Mouse (Mus musculus) gastrocnemius, adult 2 months (tissue): ENCODE measurements around the gene Ptar1. TPM values are rescaled to one million over a fixed set of nuclear protein-coding genes. Genes with fewer than 3 reads are reported as not detected.
A peak's percentile ranks its signal among the peaks of the same experiment; 100 is the strongest.

Source experiments
- DNase-seq: peaks from one replicate; pipeline ENCODE4 v3.0.0; 2022
- H3K27ac ChIP-seq: fragments of 200-600 bp; 2 replicates; pipeline ENCODE4 v1.8.1; 2022; ENCODE audit warnings: mild to moderate bottlenecking
- H3K4me3 ChIP-seq: fragments of 200-600 bp; 2 replicates; pipeline ENCODE4 v1.8.1; 2022; ENCODE audit warnings: mild to moderate bottlenecking, moderate library complexity
- CTCF ChIP-seq: fragments of 200-600 bp; IDR thresholded peaks from 2 replicates; pipeline ENCODE4 v1.8.1; 2022; ENCODE audit warnings: antibody characterized with exemption, mild to moderate bottlenecking, moderate library complexity
- intact Hi-C: fragments of 180-260 bp; cut with DNase I; formaldehyde crosslinking; loops from one replicate; pipeline ENCODE4 v1.15.1; 2025
- total RNA-seq, 2 experiments: library from RNA; stranded (reverse); gene quantifications; 2 replicates each; pipeline ENCODE4 v1.2.3; 2021

Gene Ptar1
- total RNA-seq, 2 experiments from 2014 or later = 18.1 to 23.3 TPM

DNA sequence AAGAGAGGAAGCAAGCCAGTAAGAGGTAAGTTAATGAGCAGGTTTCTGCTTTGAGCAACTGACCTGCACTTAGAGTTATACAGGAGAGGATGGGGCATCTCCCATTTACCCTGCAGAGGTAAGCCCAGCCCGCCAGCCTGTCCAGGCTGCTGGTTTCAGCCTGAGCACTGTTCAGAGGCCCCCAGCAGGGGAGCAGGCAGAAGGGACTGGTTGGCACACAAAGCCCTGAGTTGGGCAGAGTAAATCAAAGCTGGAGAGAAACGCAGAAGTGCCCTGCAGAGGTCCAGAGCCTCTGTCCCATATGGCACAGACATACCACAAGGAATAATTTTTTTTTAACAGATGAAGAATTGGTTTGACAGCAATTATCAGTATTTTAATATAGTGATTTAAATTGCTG is 76.8 kb downstream of the Ptar1 start:
- DNase-seq = no peak
- no peak overlapping the region for H3K4me3 ChIP-seq
- no peak overlapping the region for H3K27ac ChIP-seq
- TF ChIP-seq CTCF = no peak
- intact Hi-C loops = no loop called here

DNA sequence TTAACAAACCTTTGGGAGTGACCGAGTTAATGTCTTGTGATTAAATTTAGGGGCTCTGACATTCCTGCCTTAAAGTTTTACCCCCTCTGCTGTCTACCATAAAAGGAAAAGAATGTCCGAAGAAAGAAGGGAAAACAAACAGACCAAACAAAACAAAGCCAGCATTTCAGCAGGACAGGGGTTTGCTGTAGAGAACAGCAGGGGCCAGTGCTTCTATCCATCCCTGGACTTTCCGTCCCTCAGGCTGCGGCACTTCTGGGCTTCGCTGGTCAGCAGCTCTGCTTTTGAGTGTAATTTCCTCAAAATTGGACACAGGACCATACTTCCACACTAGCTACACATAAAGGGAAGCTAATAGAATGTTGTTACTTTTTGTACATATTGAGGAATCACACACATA is 81.6 kb downstream of the Ptar1 start:
- Histone ChIP-seq H3K27ac (no peak overlapping the region), H3K4me3 (no peak overlapping the region)
- TF ChIP-seq CTCF = no peak
- no peak for DNase-seq
- intact Hi-C loops = no loop called here

DNA sequence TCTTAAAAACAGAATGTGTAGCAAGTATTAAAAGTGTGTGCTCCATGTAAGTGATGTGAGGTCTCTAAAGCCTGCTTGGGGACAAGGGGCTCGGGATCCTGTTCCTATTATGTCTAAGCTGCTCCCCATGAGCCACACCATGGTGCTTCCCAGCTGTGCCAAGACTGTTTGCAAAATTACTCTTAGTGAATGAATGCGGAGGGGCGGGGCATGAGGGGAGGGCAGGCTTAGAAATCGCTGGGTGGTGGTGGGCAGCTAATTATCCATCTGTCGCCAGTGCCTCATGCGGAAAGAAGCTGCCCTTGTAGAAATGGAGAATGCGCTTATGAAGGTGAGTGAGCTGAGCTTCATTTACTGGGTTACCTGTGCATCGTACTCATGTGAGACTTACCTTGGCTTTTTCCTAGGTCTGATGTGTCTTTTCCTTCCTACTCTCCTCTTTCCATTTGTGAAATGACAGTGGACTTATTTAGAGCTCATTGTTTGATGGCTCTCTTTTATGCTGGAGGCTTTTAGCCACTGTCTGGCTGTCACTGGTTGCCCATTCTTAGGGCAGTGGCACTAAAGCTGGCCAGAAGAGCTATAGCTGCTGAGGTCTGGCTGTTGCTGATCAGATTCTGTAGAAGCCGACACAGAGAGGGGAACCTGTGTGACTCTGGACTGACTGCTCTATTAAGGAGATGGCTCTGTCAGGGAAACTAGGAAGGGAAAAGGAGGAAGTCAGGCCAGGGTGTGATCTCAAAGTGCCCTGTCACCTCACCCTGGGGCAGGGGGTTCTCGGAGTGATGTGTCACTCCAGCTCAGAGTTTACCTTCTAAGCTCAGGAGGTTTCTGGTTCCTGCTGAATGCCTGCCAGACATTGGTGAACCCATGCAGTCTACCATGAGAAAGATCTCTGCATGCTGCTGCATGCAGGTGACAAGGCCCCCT is 83.5 kb downstream of the Ptar1 start:
- no peak for TF ChIP-seq CTCF
- intact Hi-C loops = no loop called here
- no peak for DNase-seq
- no peak overlapping the region for H3K27ac ChIP-seq
- no peak overlapping the region for H3K4me3 ChIP-seq

DNA sequence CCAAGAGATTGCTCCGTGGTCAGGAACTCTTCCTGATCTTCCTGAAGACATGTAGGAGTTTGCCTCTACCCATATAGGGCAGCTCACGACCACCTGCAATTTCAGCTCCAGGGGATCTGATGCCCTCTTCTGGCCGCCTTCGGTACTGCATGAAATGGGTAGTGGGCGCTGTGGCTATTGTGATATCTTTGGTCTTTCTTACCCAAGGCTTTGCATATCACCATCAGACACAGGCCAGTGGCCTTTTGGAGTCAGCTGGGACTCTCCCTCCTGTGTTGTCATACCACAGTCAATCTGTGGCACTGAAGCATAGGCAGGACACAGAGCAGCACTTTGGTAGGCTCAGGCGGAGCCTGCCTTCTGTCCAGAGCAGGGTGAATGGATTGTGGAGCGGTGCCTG is 84.7 kb downstream of the Ptar1 start:
- no peak for DNase-seq
- H3K4me3 ChIP-seq = no peak overlapping the region
- intact Hi-C loops = no loop called here
- H3K27ac ChIP-seq = no peak overlapping the region
- peak; percentile 44 for TF ChIP-seq CTCF

DNA sequence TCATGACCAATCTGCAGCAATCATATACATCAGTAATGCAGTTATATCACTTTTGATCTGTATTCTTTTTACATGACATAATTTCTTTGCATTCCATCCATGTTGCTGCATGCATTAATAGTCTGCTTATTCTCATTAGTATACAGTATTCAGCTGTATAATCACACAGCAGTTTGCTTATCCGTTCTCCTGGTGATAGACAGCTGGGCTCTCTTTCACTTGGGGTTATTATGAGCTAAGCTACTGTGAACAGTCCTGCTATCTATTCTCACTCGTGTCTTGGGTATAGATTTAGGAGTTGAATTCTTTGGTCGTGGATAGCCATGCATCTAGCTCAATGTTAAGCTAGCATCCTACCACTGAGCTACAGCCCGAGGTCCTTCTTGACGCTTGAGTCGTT is 88.1 kb downstream of the Ptar1 start:
- TF ChIP-seq CTCF = no peak
- intact Hi-C loops = no loop called here
- no peak for DNase-seq

DNA sequence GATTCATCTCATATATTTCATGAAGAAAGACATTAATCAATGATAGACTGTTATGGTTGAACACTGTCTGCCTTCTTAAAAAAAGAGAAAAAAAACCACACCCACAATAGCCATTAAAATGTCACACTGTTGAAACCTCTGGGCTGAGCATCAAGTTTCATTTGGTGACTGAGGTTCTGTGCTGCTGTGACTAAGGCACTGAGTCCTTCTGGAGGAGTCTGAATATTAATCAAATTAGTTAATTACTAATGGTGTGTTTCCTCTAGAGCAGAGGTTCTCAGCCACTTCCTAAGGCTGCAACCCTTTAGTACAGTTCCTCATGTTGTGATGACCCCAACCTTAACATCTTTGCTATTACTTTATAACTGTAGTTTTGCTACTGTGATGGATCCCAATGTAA is 91.9 kb downstream of the Ptar1 start:
- no peak overlapping the region for H3K4me3 ChIP-seq
- H3K27ac ChIP-seq = no peak overlapping the region
- intact Hi-C loops = no loop called here
- DNase-seq = no peak
- no peak for TF ChIP-seq CTCF

More for the DNA sequence above, 88.1 kb downstream of the Ptar1 start:
- Histone ChIP-seq H3K27ac (no peak overlapping the region), H3K4me3 (no peak overlapping the region)

DNA sequence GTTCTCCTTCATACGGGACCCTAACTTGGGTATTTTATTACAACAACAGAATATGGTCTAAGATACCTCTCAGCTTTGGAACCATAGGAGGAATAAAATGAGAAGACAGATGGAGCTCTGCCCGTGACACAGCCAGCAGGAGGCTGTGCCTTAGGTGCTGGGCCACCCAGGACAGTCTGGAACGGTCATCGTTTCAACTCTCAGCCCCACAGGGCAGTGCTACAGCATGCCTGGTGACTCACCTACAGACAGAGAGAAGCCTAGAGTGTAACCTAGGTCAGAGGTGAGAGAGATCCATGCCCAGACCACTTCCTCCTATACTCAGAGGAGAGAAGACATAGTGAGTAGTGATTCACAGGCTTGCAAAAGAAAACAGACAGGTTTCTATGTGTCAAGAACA is 92.9 kb downstream of the Ptar1 start:
- no peak overlapping the region for H3K4me3 ChIP-seq
- no peak overlapping the region for H3K27ac ChIP-seq
- intact Hi-C loops = no loop called here
- no peak for DNase-seq
- no peak for TF ChIP-seq CTCF

Other genes with a start within 250 kb of the Ptar1 start
- gene Mamdc2, start 239.0 kb upstream of the Ptar1 start, total RNA-seq = 1 to 10 TPM; 1.1 TPM
- not detected for gene 1700028P14Rik, start 34.6 kb upstream of the Ptar1 start, total RNA-seq
- 1 to 10 TPM in 1 of 2 experiments, under 1 TPM in 1; 0.74 to 1.7 TPM for gene Apba1, start 71.5 kb downstream of the Ptar1 start, total RNA-seq